Mouse (Mus musculus): ENCODE results near the gene Calcrl. TPM values are rescaled to one million over a fixed set of nuclear protein-coding genes. Genes with fewer than 3 reads are reported as not detected.
A peak's percentile ranks its signal among the peaks of the same experiment; 100 is the strongest.

The Calcrl gene
- polyA plus RNA-seq, 1 experiment from 2014 or later: 42.3 TPM

GRCm38 (mm10) chr2:84457221-84457620 lies 32.0 kb upstream of the Calcrl start:
- Histone ChIP-seq H3K27ac (ENCODE audit: low read depth) (no peak overlapping the region), H3K4me1 (ENCODE audit: insufficient read depth) (no peaks in the 10 kb centered on the region), H3K9ac (no peak overlapping the region), H3K36me3 (ENCODE audit: insufficient read depth) (0 out of 2 replicates have a peak, but pooled peaks cover 4% of the 10 kb centered on the region), H3K4me3 (ENCODE audit: low read depth, low read length) (no peak overlapping the region), H3K4me2 (no peak overlapping the region), H3K9me3 (ENCODE audit: low read depth, low read length) (no peaks in the 10 kb centered on the region), H3K27me3 (ENCODE audit: insufficient read depth, low read length) (no peaks in the 10 kb centered on the region)
- WGBS: 52% methylated on average over 6 of the region's 6 CpGs
- TF ChIP-seq CTCF (IDR thresholded peaks at IDR 0.05; ENCODE audit: low read depth): no peak
- DNase-seq (no peak), ATAC-seq (ENCODE audit: insufficient read depth) (no peak)

DNA sequence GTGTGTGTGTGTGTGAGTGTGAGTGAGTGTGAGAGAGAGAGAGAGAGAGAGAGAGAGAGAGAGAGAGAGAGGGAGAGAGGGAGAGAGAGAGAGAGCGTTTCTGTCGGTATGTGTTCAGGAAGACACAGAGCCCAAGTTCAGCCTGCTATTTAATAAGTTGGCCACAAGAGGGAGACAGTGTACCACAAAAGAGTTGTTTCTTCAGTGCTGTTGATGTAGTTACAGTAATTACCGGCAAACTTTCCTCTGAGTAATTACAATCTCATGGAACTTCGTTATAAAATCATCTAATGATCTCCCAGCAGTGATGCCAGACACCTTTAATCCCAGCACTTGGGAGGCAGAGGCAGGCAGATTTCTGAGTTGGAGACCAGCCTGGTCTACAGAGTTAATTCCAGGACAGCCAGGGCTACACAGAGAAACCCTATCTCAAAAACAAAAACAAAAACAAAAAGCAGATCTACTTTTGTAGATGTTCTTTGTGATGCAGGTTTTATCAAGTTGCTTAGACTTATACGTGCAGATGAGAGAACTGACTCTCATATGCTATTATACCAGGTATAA lies 30.1 kb upstream of the Calcrl start:
- no peaks in the 10 kb centered on the region for H3K9me3 ChIP-seq (ENCODE audit: low read depth, low read length)
- H3K27ac ChIP-seq (ENCODE audit: low read depth): no peak overlapping the region
- WGBS: 9% methylated on average over 5 of the region's 5 CpGs
- H3K9ac ChIP-seq: no peak overlapping the region
- H3K4me3 ChIP-seq (ENCODE audit: low read depth, low read length): no peak overlapping the region
- TF ChIP-seq CTCF (IDR thresholded peaks at IDR 0.05; ENCODE audit: low read depth): peak; percentile 90
- ATAC-seq (ENCODE audit: insufficient read depth) (peak; percentile 64; the same call in 1 of the 2 replicates), DNase-seq (peak; percentile 93)
- H3K4me2 ChIP-seq: no peak overlapping the region
- H3K27me3 ChIP-seq (ENCODE audit: insufficient read depth, low read length): no peaks in the 10 kb centered on the region
- no peaks in the 10 kb centered on the region for H3K4me1 ChIP-seq (ENCODE audit: insufficient read depth)
- H3K36me3 ChIP-seq (ENCODE audit: insufficient read depth): 0 out of 2 replicates have a peak, but pooled peaks cover 4% of the 10 kb centered on the region

DNA sequence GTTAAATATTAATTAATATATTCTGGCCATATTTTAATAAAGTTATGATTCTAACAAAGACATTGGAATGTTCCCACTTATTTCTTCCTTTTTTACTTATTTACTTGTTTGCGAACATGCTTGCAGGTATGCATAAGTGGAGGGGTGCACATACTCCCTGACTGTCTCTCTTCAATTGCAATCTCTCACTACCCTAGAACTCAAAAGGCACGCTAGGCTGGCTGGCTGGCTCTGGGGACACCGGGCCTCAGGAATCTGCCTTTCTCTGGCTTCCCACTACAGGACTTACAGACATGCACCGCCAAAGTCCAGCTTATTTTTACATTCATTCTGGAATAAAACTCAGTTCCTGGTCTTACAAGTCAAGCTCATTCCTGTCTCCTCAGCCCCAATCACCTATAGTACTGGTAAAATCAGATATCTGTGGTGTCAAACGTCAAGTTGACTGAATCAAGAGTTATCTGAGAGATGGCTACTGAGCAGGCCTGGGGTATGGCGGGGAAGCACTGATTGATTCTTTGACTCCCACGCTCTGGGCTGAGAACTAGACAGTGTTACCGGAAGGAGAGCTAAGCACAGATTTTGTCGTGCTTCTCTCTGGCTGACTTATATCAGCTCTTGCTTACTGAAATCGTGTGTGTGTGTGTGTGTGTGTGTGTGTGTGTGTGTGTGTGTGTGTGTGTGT lies 29.5 kb upstream of the Calcrl start:
- H3K4me2 ChIP-seq: no peak overlapping the region
- H3K9me3 ChIP-seq (ENCODE audit: low read depth, low read length): no peaks in the 10 kb centered on the region
- H3K27ac ChIP-seq (ENCODE audit: low read depth): no peak overlapping the region
- no peaks in the 10 kb centered on the region for H3K4me1 ChIP-seq (ENCODE audit: insufficient read depth)
- DNase-seq (peak; percentile 11), ATAC-seq (ENCODE audit: insufficient read depth) (peak; percentile 56; the same call in 1 of the 2 replicates)
- 0 out of 2 replicates have a peak, but pooled peaks cover 4% of the 10 kb centered on the region for H3K36me3 ChIP-seq (ENCODE audit: insufficient read depth)
- WGBS: 61% methylated on average over 10 of the region's 10 CpGs
- H3K27me3 ChIP-seq (ENCODE audit: insufficient read depth, low read length): no peaks in the 10 kb centered on the region
- no peak overlapping the region for H3K9ac ChIP-seq
- TF ChIP-seq CTCF (IDR thresholded peaks at IDR 0.05; ENCODE audit: low read depth): no peak
- H3K4me3 ChIP-seq (ENCODE audit: low read depth, low read length): no peak overlapping the region

DNA sequence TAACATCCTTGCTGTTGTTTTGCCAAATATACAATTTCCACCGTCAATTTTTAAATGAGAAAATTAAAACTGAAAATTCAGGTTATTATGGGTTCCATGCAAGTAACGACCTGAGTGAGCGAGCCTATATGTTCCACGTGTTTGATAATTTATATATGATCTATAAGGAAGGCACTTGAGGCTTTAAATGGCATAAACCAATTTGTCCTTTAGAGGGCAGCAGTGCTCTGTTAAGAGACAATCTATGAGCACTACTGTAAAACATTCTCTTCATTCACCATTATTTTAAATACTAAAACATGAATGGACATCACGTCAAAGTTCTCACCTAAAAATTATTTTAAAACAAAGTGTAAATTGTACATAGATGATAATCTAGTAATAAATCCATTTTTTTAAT lies 28.8 kb upstream of the Calcrl start:
- ATAC-seq (ENCODE audit: insufficient read depth) (peak; percentile 59; the same call in 1 of the 2 replicates), DNase-seq (peak; percentile 91)
- Histone ChIP-seq H3K4me3 (ENCODE audit: low read depth, low read length) (no peak overlapping the region), H3K4me1 (ENCODE audit: insufficient read depth) (no peaks in the 10 kb centered on the region), H3K9ac (no peak overlapping the region), H3K27me3 (ENCODE audit: insufficient read depth, low read length) (no peaks in the 10 kb centered on the region), H3K27ac (ENCODE audit: low read depth) (no peak overlapping the region), H3K9me3 (ENCODE audit: low read depth, low read length) (no peaks in the 10 kb centered on the region), H3K36me3 (ENCODE audit: insufficient read depth) (0 out of 2 replicates have a peak, but pooled peaks cover 4% of the 10 kb centered on the region), H3K4me2 (no peak overlapping the region)
- peak; percentile 69 for TF ChIP-seq CTCF (IDR thresholded peaks at IDR 0.05; ENCODE audit: low read depth)
- WGBS: 15% methylated on average over 5 of the region's 5 CpGs

- no peak overlapping the region for H3K4me3 ChIP-seq (ENCODE audit: low read depth, low read length)
- H3K9me3 ChIP-seq (ENCODE audit: low read depth, low read length): no peaks in the 10 kb centered on the region
- ATAC-seq (ENCODE audit: insufficient read depth) (peak; percentile 58; the same call in 1 of the 2 replicates), DNase-seq (peak; percentile 47)
- no peak overlapping the region for H3K27ac ChIP-seq (ENCODE audit: low read depth)
- TF ChIP-seq CTCF (IDR thresholded peaks at IDR 0.05; ENCODE audit: low read depth): no peak
- H3K4me1 ChIP-seq (ENCODE audit: insufficient read depth): no peaks in the 10 kb centered on the region
- H3K9ac ChIP-seq: no peak overlapping the region
- H3K36me3 ChIP-seq (ENCODE audit: insufficient read depth): peaks cover 9% of the 10 kb centered on the region; the same call in 1 of the 2 replicates
- H3K4me2 ChIP-seq: no peak overlapping the region
- no peaks in the 10 kb centered on the region for H3K27me3 ChIP-seq (ENCODE audit: insufficient read depth, low read length)
- 50% methylated on average over 1 of the region's 1 CpGs for WGBS
These were observed 20.3 kb upstream of the Calcrl start for GRCm38 (mm10) chr2:84445499-84445898.

- no peak for TF ChIP-seq CTCF (IDR thresholded peaks at IDR 0.05; ENCODE audit: low read depth)
- Histone ChIP-seq H3K9me3 (ENCODE audit: low read depth, low read length) (no peaks in the 10 kb centered on the region), H3K27me3 (ENCODE audit: insufficient read depth, low read length) (no peaks in the 10 kb centered on the region), H3K4me1 (ENCODE audit: insufficient read depth) (no peaks in the 10 kb centered on the region), H3K27ac (ENCODE audit: low read depth) (no peak overlapping the region), H3K9ac (no peak overlapping the region), H3K36me3 (ENCODE audit: insufficient read depth) (peaks cover 14% of the 10 kb centered on the region; the same call in 1 of the 2 replicates), H3K4me3 (ENCODE audit: low read depth, low read length) (no peak overlapping the region), H3K4me2 (no peak overlapping the region)
- ATAC-seq (ENCODE audit: insufficient read depth): no peak
- DNase-seq: no peak
- 67% methylated on average over 5 of the region's 5 CpGs for WGBS
These were observed 16.7 kb upstream of the Calcrl start for GRCm38 (mm10) chr2:84441940-84442339.

GRCm38 (mm10) chr2:84429724-84430123 lies 4.5 kb upstream of the Calcrl start:
- peak; percentile 31; the same call in 1 of the 2 replicates for ATAC-seq (ENCODE audit: insufficient read depth)
- Histone ChIP-seq H3K4me2 (no peak overlapping the region), H3K9me3 (ENCODE audit: low read depth, low read length) (no peaks in the 10 kb centered on the region), H3K9ac (no peak overlapping the region), H3K4me3 (ENCODE audit: low read depth, low read length) (no peak overlapping the region), H3K27me3 (ENCODE audit: insufficient read depth, low read length) (no peaks in the 10 kb centered on the region), H3K36me3 (ENCODE audit: insufficient read depth) (0 out of 2 replicates have a peak, but pooled peaks cover 4% of the 10 kb centered on the region), H3K27ac (ENCODE audit: low read depth) (no peak overlapping the region), H3K4me1 (ENCODE audit: insufficient read depth) (no peaks in the 10 kb centered on the region)
- peak; percentile 91 for DNase-seq
- WGBS: 36% methylated on average over 11 of the region's 11 CpGs
- TF ChIP-seq CTCF (IDR thresholded peaks at IDR 0.05; ENCODE audit: low read depth): peak; percentile 70

Measured in lung, embryonic 14.5 days (tissue).